Mouse (Mus musculus): Measurements from ENCODE around the gene Atf2. TPM values are rescaled to one million over a fixed set of nuclear protein-coding genes. Genes with fewer than 3 reads are reported as not detected.
"Not testable (repeated sequence)": the region's sequence is repeated elsewhere in the genome, so short reads cannot be mapped to it uniquely, and the experiment has no call there.

Atf2 gene
- total RNA-seq, 2 experiments from 2014 or later, result 38.1 to 38.2 TPM

- DNase-seq, result no peak
Measured at GRCm38 (mm10) chr2:73885997-73886396, 6.4 kb downstream of the Atf2 start.

GRCm38 (mm10) chr2:73877891-73878290 is 14.5 kb downstream of the Atf2 start:
- no peak for DNase-seq

GRCm38 (mm10) chr2:73867764-73868487 is 24.5 kb downstream of the Atf2 start:
- DNase-seq, result peak; percentile 70

- no peak for DNase-seq
Measured at GRCm38 (mm10) chr2:73860046-73860624, 32.3 kb downstream of the Atf2 start.

- DNase-seq, result no peak
Measured at GRCm38 (mm10) chr2:73857352-73857751, 35.1 kb downstream of the Atf2 start.

- DNase-seq, result no peak
Measured at GRCm38 (mm10) chr2:73856246-73856645, 36.2 kb downstream of the Atf2 start.

- DNase-seq, result no peak
Measured at GRCm38 (mm10) chr2:73834406-73835015, 57.9 kb downstream of the Atf2 start.

- no peak for DNase-seq
Measured at GRCm38 (mm10) chr2:73833284-73833683, 59.2 kb downstream of the Atf2 start.

GRCm38 (mm10) chr2:73818742-73819141 is 73.7 kb downstream of the Atf2 start:
- no peak for DNase-seq

GRCm38 (mm10) chr2:73807609-73808008 is 84.8 kb downstream of the Atf2 start:
- no peak for DNase-seq

- not testable (repeated sequence) for DNase-seq
Measured at GRCm38 (mm10) chr2:73800127-73800526, 92.3 kb downstream of the Atf2 start.

- DNase-seq, result no peak
Measured at GRCm38 (mm10) chr2:73798786-73799185, 93.7 kb downstream of the Atf2 start.

- DNase-seq, result no peak
Measured at GRCm38 (mm10) chr2:73798136-73798535, 94.3 kb downstream of the Atf2 start.

GRCm38 (mm10) chr2:73791846-73792630 is 100.4 kb downstream of the Atf2 start:
- peak; percentile 36 for DNase-seq

GRCm38 (mm10) chr2:73790332-73790731 is 102.1 kb downstream of the Atf2 start:
- peak; percentile 50 for DNase-seq

- no peak for DNase-seq
Measured at GRCm38 (mm10) chr2:73788395-73788794, 104.0 kb downstream of the Atf2 start.

- DNase-seq, result peak; percentile 58
Measured at GRCm38 (mm10) chr2:73782371-73782905, 110.0 kb downstream of the Atf2 start.

- no peak for DNase-seq
Measured at GRCm38 (mm10) chr2:73780321-73781010, 112.0 kb downstream of the Atf2 start.

GRCm38 (mm10) chr2:73779796-73780195 is 112.6 kb downstream of the Atf2 start:
- no peak for DNase-seq

GRCm38 (mm10) chr2:73779016-73779595 is 113.3 kb downstream of the Atf2 start:
- no peak for DNase-seq

- DNase-seq, result no peak
Measured at GRCm38 (mm10) chr2:73776936-73777335, 115.5 kb downstream of the Atf2 start.

Data from heart, postnatal 4 days (tissue).